Mouse (Mus musculus) adrenal gland, postnatal 10 days (tissue): ENCODE results near the gene Chrna10. TPM values are rescaled to one million over a fixed set of nuclear protein-coding genes. Genes with fewer than 3 reads are reported as not detected.

ENCODE experiments used
- DNase-seq: peaks from one replicate; pipeline ENCODE4 v3.0.0; 2021; ENCODE audit warnings: mixed read lengths
- long read RNA-seq, 2 experiments: library from polyadenylated mRNA; stranded (forward); transcript quantifications; one replicate each; pipeline ENCODE4 v2.0.0; 2021
- total RNA-seq, 2 experiments: library from RNA; stranded (reverse); gene quantifications; 2 replicates each; pipeline ENCODE4 v1.2.3; 2021

The Chrna10 gene
- not detected for total RNA-seq
- long read RNA-seq, experiment 1 = 0 reads
- long read RNA-seq, experiment 2 = 0 reads

GRCm38 (mm10) chr7:102116579-102117331 is at the start of gene Chrna10:
Chrna10 (minus strand) TSS chr7:102116828.
- no peak for DNase-seq

GRCm38 (mm10) chr7:102153691-102154090 is 37.1 kb upstream of the Chrna10 start:
- DNase-seq = no peak

GRCm38 (mm10) chr7:102137898-102138297 is 21.3 kb upstream of the Chrna10 start:
- no peak for DNase-seq

DNA sequence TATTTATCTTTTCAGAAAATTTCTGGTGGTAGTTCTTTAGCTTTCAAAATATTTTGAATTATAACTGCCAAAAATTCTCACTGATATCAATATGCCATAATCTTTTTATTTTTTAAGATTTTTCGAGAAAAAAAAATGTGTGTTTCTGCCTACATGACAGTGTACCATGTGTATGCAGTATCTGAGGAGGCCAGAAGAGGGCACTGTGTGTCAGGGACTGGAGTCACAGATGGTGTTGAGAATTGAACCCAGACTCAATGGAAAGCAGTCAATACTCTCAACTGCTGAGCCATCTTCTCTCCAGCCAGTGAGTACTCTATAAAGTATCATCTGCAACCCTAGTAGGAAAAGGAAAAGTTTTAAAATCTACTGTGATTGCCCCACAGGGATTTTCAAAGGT is 20.8 kb upstream of the Chrna10 start:
- peak; percentile 44 for DNase-seq

DNA sequence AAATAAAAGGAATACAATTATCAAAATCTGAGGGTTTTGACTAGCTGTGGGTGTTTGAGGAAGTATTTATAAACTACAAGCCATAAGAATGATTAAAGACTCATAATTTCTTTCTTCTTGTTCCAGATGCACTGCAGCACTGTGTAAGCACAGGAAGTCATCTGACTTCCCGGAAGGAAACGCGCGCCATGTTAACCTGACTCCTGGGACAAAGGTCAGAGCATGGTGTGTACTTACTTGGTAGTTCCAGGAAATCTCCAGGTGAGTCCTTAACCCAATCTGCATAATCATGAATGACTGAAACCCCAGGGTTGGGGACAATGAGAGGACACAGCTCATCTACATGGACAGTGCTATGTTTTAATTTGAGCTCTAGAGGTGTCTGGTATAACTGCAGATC is 15.8 kb upstream of the Chrna10 start:
- no peak for DNase-seq

- no peak for DNase-seq
Observed at GRCm38 (mm10) chr7:102120326-102120725, 3.7 kb upstream of the Chrna10 start.

GRCm38 (mm10) chr7:102117382-102117781 is 754 bp upstream of the Chrna10 start:
- DNase-seq = no peak

- DNase-seq = no peak
Observed at GRCm38 (mm10) chr7:102113151-102113729, 3.4 kb downstream of the Chrna10 start.

DNA sequence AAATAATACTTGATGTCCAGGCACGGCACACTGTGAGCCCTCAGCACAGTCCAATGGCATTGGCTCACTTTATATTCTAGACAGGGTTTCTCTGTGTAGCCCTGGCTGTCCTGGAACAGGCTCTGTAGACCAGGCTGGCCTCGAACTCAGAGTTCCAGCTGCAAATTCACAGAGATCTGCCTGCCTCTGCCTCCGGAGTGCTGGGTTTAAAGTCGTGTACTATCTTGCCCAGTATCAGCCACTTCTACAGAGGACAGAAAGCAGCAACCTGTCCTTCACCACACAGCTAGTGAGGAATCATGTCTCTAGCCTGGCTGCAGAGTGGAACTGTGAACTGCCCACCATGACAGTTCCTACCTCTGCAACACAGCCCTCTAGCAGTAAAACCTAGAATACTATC is 6.9 kb downstream of the Chrna10 start:
- DNase-seq = no peak

DNA sequence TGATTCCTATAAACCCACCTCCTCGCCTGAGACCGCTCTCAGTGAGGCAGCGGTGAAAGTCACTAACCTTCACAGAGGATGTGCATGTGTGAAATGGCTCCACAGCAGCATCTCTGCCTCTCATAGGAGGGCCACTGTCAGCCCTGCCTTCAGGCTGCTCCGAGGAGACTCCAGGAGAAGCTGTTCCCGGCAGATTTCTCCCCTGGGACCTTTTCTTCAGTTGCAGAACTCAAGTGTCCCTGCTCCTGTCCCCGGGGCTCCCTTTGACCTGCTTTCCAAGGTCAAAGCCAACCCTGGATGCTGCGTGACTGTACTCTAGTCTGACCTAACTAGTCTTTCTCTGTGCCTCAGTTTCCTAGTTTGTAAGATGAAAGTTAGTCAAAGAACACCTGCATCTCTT is 7.5 kb downstream of the Chrna10 start, which contains the start of gene Art5:
TSS of gene Art5 (minus strand) at position 319 of the 400 bp plus-strand sequence.
- no peak for DNase-seq

- no peak for DNase-seq
Observed at GRCm38 (mm10) chr7:102108206-102108605, 8.4 kb downstream of the Chrna10 start.

DNA sequence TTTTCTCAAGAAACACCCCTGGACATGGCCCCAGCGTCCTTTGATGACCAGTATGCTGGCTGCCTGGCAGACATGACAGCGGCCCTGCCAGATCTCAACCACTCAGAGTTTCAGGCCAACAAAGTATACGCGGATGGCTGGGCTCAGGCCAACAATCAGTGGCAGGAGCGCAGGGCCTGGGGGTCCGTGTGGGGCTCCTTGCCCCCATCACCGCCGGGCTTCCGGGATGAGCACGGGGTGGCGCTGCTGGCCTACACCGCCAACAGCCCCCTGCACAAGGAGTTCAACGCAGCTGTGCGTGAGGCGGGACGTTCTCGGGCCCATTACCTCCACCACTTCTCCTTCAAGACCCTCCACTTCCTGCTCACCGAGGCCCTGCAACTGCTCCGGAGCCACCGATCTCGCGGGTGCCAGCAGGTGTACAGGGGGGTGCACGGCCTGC is 9.9 kb downstream of the Chrna10 start:
- DNase-seq = peak; percentile 42

GRCm38 (mm10) chr7:102104126-102104525 is 12.5 kb downstream of the Chrna10 start:
- no peak for DNase-seq

- DNase-seq = no peak
Observed at GRCm38 (mm10) chr7:102103555-102103954, 13.1 kb downstream of the Chrna10 start.

DNA sequence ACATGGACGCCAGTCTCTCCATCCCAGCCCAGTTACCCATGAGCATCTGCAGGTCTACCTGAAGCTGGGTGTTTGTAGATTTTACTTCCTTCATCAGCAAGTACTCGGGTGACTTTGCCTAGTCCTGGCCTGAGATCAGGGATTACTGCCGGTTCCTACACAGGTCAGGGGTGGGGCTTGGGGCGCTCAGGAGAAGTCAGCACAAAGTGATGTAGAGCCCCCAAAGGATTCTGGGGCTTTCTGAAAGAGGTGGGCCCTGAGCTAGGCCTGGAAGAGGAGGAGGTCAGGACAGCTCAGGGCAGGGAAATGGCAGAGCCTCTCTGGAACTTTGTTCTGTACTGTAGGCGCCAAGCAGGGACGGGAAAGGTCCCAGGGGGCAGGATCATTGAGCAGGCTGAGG is 13.9 kb downstream of the Chrna10 start:
- DNase-seq = peak; percentile 42

- no peak for DNase-seq
Observed at GRCm38 (mm10) chr7:102102241-102102640, 14.4 kb downstream of the Chrna10 start.

GRCm38 (mm10) chr7:102101487-102101886 is 15.1 kb downstream of the Chrna10 start, which contains the start of gene Art1:
Art1 (plus strand) TSS chr7:102101743.
- DNase-seq = no peak

GRCm38 (mm10) chr7:102100868-102101267 is 15.8 kb downstream of the Chrna10 start:
- DNase-seq = no peak

DNA sequence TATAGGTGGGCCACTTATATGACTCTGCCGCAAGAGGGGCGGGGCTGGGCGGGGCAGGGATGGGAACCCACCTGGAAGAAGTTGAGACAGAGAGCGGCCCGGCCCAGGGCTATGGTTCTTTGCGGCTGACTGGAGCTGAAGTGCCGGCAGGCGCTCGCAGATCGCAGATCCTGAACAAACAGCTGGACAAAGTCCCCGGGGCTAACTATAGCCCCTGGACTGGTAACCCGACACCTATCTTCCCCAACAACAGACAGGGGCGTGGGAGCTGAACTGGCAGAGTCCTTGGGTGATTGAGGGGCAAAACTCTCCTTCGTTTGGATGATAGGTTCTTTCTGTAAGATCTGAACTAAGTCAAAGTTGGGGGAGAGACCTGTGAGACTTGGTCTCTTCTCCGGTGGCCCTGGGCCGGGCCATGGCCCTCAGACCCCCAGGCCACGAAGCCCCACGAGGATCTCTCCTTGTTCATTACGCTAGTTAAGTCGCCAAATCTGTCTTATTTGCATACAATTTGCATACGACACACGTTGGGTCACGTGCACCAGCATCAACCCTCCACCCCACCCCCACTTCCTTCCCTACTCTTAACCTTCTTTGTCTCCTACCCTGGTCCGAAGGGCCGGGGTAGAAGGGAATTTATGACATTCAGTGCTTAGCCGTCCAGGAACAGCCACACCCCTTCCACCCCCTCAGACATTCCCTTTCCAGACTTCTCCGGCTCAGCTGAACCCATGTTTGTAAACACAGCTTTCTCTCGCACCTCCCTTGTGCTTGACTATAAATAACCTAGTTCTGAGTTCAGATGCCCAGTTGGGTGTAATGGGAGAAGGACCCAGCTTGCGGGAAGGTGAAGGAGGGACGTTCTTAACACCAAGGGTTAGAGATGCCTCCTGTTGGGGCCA is 16.6 kb downstream of the Chrna10 start:
- no peak for DNase-seq

- DNase-seq = no peak
Observed at GRCm38 (mm10) chr7:102087336-102087735, 29.3 kb downstream of the Chrna10 start.

DNA sequence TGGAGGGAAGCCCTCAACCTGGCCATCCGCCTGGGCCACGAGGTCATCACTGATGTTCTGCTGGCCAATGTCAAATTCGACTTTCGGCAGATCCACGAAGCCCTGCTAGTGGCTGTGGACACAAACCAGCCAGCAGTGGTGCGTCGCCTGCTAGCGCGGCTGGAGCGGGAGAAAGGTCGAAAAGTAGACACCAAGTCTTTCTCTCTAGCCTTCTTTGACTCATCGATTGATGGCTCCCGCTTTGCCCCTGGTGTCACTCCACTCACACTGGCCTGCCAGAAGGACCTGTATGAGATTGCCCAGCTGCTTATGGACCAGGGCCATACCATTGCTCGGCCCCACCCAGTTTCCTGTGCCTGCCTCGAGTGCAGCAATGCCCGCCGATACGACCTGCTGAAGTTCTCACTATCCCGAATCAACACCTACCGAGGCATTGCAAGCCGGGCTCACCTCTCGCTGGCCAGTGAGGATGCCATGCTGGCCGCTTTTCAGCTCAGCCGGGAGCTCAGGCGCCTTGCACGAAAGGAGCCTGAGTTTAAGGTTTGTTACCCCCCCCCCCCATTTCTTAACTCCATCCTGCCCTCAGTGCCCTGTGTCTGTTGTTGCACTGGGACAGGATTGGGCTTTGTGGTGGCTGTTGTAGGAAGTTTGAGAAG is 32.5 kb downstream of the Chrna10 start:
- no peak for DNase-seq

- no peak for DNase-seq
Observed at GRCm38 (mm10) chr7:102082816-102083215, 33.8 kb downstream of the Chrna10 start, which contains the start of gene Trpc2. Trpc2 (plus strand) TSS chr7:102083116.
